Mouse (Mus musculus) intestine, postnatal 0 days (tissue): ENCODE measurements around the gene Gm29797. TPM values are rescaled to one million over a fixed set of nuclear protein-coding genes. Genes with fewer than 3 reads are reported as not detected.

ENCODE experiments used
- ATAC-seq: fragments of 200-750 bp; cut with Nextera tagmentation; 2 replicates; pipeline ENCODE4 v1.8.0; 2017; ENCODE audit warnings: mild to moderate bottlenecking, moderate TSS enrichment, moderate library complexity
- H3K27ac ChIP-seq: fragments of 300-500 bp; sonication (generic); 2 replicates; pipeline ENCODE4 v1.5.1; 2014; ENCODE audit warnings: mild to moderate bottlenecking, low read depth, low read length, moderate library complexity
- H3K27me3 ChIP-seq: fragments of 300-500 bp; sonication (generic); replicated peaks from 2 replicates; pipeline ENCODE4 v1.6.1; 2014; ENCODE audit warnings: low read length, mixed read lengths; ENCODE audit not compliant: control insufficient read depth, insufficient read depth
- H3K36me3 ChIP-seq: fragments of 300-500 bp; sonication (generic); 2 replicates; pipeline ENCODE4 v1.6.1; 2014; ENCODE audit warnings: mild to moderate bottlenecking, moderate library complexity; ENCODE audit not compliant: control insufficient read depth, insufficient read depth
- H3K4me1 ChIP-seq: fragments of 300-500 bp; sonication (generic); replicated peaks from 2 replicates; pipeline ENCODE4 v1.6.1; 2014; ENCODE audit warnings: antibody characterized with exemption, low read length, mixed read lengths; ENCODE audit not compliant: control insufficient read depth, insufficient read depth
- H3K4me2 ChIP-seq: fragments of 300-500 bp; sonication (generic); replicated peaks from 2 replicates; pipeline ENCODE4 v1.6.1; 2014; ENCODE audit warnings: low read depth, mild to moderate bottlenecking, moderate library complexity
- H3K4me3 ChIP-seq: fragments of 300-500 bp; sonication (generic); 2 replicates; pipeline ENCODE4 v1.5.1; 2014; ENCODE audit warnings: low read depth, low read length
- H3K9ac ChIP-seq: fragments of 300-500 bp; sonication (generic); 2 replicates; pipeline ENCODE4 v1.6.1; 2014; ENCODE audit warnings: mild to moderate bottlenecking, low read depth, low read length
- H3K9me3 ChIP-seq: fragments of 300-500 bp; sonication (generic); 2 replicates; pipeline ENCODE4 v1.6.1; 2016; ENCODE audit warnings: mixed run types; ENCODE audit not compliant: control insufficient read depth
- CTCF ChIP-seq: sonication (generic); IDR thresholded peaks from 2 replicates; pipeline ENCODE4 v1.5.1; 2016; ENCODE audit warnings: low read depth, mild to moderate bottlenecking, control low read depth, antibody characterized with exemption, moderate library complexity
- WGBS: fragments of 180-500 bp; shearing (Covaris S2); extraction: QIAGEN DNeasy Blood & Tissue Kit; methylation state at CpG from one replicate; pipeline ENCODE4 v1.1.7; 2014; 5-methylcytosine and 5-hydroxymethylcytosine counted together
- polyA plus RNA-seq: library from polyadenylated mRNA; unstranded; fragments of >200 nt; fragmentation: Nextera tagmentation; extraction: Ambion mirVana; gene quantifications from 2 replicates; pipeline ENCODE4 v1.2.1, GENCODE M21; 2015

Gm29797 gene
- polyA plus RNA-seq, 1 experiment from 2014 or later = 0.26 TPM

DNA sequence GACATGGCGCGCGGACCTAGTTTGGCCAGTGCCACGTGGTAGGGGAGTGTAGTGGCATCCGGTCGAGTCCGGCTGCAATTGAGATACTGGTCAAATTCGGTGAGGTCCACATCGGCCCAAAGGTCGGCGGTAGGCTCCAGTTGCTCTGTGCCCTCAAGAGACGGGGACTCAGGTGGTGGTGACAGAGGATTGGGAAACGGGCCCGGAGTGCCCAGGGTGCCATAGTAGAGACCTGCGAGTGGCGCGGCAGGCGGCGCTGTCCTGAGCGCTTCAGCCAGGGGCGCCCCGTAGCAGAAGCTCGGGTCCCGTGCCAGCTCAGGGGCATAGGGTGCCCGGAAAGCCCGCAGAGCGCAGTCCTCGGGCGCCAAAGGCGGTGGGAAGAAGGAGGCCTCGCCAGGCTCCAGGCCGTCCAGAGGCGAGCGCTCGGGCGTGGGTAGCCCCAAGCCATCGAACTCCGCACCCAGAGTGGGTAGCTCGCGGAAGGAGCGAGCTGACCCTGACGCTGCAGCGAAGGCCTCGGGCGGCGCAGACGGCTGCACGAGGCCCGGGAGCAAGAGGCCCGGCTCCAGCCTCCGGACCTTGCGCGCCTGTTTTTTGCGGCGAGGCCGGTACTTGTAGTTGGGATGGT lies 13.6 kb downstream of the Gm29797 start:
- ATAC-seq = no peak
- Histone ChIP-seq H3K27ac (no peak overlapping the region), H3K9ac (peak overlapping the region; percentile 31)

DNA sequence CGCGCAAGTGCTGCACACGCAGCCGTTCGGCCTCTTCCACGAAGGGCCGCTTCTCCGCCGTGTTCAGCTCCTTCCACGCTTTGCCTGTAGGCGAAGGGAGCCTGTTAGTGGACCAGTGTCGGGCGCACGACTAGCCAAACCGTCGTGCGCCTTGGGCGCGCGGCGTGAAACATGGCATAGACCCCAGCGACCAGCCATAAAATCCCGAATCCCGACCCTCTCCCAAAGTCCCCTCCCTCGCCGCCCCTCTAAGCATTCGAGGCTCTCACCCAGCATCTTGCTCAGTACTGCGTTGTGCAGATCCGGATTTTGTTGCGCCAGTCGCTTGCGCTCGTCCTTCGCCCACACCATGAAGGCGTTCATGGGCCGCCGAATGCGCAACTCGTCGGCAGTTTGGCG lies 14.1 kb downstream of the Gm29797 start:
- TF ChIP-seq CTCF = no peak
- no peak for ATAC-seq
- Histone ChIP-seq H3K9ac (peak overlapping the region; percentile 31; the same call in 1 of the 2 replicates), H3K36me3 (no peaks in the 10 kb centered on the region; the same call in 1 of the 2 replicates), H3K9me3 (no peaks in the 10 kb centered on the region), H3K27ac (no peak overlapping the region), H3K4me1 (no peaks in the 10 kb centered on the region), H3K4me3 (peak overlapping the region; percentile 41), H3K27me3 (peaks cover 84% of the 10 kb centered on the region), H3K4me2 (peak overlapping the region; percentile 56)
- WGBS = under 1% methylated on average over 41 of the region's 41 CpGs

More for the DNA sequence above, 13.6 kb downstream of the Gm29797 start:
- TF ChIP-seq CTCF = peak; percentile 29
- H3K4me2 ChIP-seq = peak overlapping the region; percentile 56
- no peaks in the 10 kb centered on the region; the same call in 1 of the 2 replicates for H3K36me3 ChIP-seq
- H3K4me3 ChIP-seq = peak overlapping the region; percentile 41
- H3K27me3 ChIP-seq = peaks cover 78% of the 10 kb centered on the region
- H3K9me3 ChIP-seq = no peaks in the 10 kb centered on the region
- no peaks in the 10 kb centered on the region for H3K4me1 ChIP-seq
- WGBS = 5% methylated on average over 47 of the region's 56 CpGs

DNA sequence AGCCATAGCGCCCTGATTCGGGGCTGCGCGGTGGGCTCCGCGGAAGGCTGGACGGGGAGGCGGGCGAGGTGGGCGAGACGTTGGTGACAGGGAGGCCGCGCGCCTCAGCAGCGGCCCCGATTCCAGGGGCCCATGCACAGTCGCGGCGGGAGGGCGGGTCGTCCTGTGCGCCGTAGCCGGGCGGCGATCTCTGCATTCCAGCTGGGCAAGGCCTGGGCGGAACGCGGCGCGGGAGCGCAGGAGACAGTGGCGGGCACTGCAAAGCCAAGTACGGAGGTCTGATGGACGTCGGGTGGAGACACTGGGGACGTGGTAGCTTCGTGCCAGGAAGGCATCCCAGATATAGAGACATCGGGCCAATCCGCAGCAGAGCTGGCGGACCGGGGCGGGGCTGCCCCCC lies 14.5 kb downstream of the Gm29797 start, which contains the start of gene Sox18:
Sox18 (minus strand) TSS at position 315 of the 400 bp plus-strand sequence.
- H3K27ac ChIP-seq = no peak within 1 kb of the TSS
- peak; percentile 23; the same call in 1 of the 2 replicates for ATAC-seq
- H3K27me3 ChIP-seq = peaks cover 87% of the 10 kb centered on the region
- H3K4me2 ChIP-seq = peak within 1 kb of the TSS; percentile 56
- H3K4me1 ChIP-seq = no peaks in the 10 kb centered on the region
- H3K36me3 ChIP-seq = no peaks in the 10 kb centered on the region; the same call in 1 of the 2 replicates
- H3K9me3 ChIP-seq = no peaks in the 10 kb centered on the region
- H3K4me3 ChIP-seq = peak within 1 kb of the TSS; percentile 41
- TF ChIP-seq CTCF = no peak
- peak within 1 kb of the TSS; percentile 31 for H3K9ac ChIP-seq
- WGBS = under 1% methylated on average over 42 of the region's 43 CpGs

DNA sequence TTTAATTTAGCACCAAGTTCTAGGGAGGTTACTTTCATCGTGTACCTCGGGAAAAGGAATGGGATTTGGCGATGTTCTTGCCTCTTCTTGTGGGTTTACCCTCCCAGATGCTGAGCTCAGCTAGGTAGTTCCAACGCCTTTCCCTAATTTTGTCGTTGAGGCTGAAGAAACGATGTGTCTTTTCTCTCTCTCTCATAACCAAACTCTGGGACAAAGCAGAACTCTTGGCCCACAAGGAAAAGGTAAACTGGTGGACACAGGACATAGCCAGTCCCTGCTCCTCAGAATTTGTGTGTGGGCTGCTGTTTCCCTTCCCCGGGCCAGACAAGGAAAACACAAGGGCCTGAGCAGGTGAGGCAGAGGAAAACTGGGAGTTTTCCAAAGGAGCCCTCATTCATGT lies 15.2 kb downstream of the Gm29797 start:
- 26% methylated on average over 7 of the region's 7 CpGs for WGBS
- Histone ChIP-seq H3K9me3 (no peaks in the 10 kb centered on the region), H3K27me3 (peaks cover 92% of the 10 kb centered on the region), H3K27ac (no peak overlapping the region), H3K36me3 (no peaks in the 10 kb centered on the region; the same call in 1 of the 2 replicates), H3K9ac (no peak overlapping the region), H3K4me3 (no peak overlapping the region), H3K4me1 (no peaks in the 10 kb centered on the region), H3K4me2 (no peak overlapping the region)
- ATAC-seq = no peak
- no peak for TF ChIP-seq CTCF

DNA sequence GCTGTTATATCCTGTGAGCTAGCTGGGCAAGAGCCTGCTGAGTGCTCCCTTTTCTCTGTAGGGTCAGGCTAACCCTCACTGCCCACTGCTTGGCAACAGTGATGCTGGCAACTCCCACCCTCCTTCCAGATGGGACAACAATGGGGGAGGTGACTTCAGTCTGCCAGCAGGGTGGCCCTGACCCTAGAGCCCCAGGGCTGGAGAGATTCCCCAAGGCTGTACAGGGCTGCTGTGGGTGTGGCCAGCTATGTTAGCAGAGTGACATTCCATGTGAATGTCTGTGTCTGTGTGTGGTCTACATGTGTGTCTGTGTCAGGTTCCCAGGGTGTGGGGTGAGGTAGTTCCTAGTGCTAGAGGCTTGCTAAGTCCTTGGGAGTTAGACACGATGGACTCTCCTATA lies 16.7 kb downstream of the Gm29797 start:
- H3K4me3 ChIP-seq = no peak overlapping the region
- no peak overlapping the region for H3K9ac ChIP-seq
- TF ChIP-seq CTCF = no peak
- no peak overlapping the region for H3K27ac ChIP-seq
- WGBS = 40% methylated on average over 1 of the region's 1 CpGs
- no peaks in the 10 kb centered on the region for H3K4me1 ChIP-seq
- no peak overlapping the region for H3K4me2 ChIP-seq
- ATAC-seq = no peak
- H3K27me3 ChIP-seq = peaks cover 81% of the 10 kb centered on the region
- no peaks in the 10 kb centered on the region for H3K9me3 ChIP-seq
- no peaks in the 10 kb centered on the region; the same call in 1 of the 2 replicates for H3K36me3 ChIP-seq

DNA sequence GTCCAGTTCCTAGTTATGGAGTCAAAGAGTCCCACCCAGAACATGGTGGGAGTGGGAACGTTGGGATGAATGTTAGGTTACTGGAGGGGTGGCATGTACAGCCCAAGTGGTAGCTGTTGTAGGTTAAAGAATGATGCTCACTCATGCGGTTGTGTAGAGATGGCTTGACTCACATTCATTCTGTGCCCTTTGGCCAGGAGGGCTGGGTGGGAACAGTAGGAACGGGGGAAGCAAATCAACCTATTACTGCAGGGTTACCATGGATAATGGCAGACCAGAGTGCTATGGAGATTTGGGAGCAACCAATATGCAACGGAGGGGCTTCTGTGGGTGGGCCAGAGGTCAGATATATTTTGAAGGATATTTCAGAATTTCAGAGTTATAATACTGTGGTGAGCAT lies 18.1 kb downstream of the Gm29797 start:
- 72% methylated on average over 4 of the region's 4 CpGs for WGBS

More for the DNA sequence above, 18.1 kb downstream of the Gm29797 start:
- H3K27me3 ChIP-seq = peaks cover 68% of the 10 kb centered on the region
- H3K9me3 ChIP-seq = no peaks in the 10 kb centered on the region
- no peaks in the 10 kb centered on the region; the same call in 1 of the 2 replicates for H3K36me3 ChIP-seq
- no peak for ATAC-seq
- no peaks in the 10 kb centered on the region for H3K4me1 ChIP-seq
- no peak overlapping the region for H3K4me2 ChIP-seq
- H3K27ac ChIP-seq = no peak overlapping the region
- no peak overlapping the region for H3K9ac ChIP-seq
- no peak for TF ChIP-seq CTCF
- H3K4me3 ChIP-seq = no peak overlapping the region
